Mouse (Mus musculus): ENCODE data around the gene Pbx4. TPM values are rescaled to one million over a fixed set of nuclear protein-coding genes. Genes with fewer than 3 reads are reported as not detected.

Pbx4 gene
- polyA plus RNA-seq, 1 experiment from 2014 or later, result 48.7 TPM

DNA sequence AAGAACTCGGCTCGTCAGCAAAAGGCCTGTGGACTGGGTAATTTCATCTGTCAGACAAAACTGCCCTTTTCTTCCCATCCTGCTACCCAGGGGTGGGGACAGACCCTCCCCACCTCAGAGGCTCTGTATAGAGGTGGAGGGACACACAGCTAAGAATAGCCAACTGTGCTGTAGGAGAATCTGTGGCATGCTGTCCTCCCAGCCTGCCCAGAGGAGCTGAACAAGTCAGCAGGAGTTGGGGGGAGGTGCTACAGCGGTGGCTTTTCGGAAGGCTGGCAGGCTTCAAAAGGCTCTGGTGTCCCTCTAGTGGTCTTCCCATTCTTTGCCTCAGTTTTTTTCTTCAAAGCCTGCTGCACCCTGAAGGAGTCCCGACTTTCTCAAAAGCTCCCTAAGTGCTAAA, 83.5 kb downstream of the Pbx4 start:
- ATAC-seq (replicated peaks; ENCODE audit: low FRiP score) (no peak), DNase-seq (ENCODE audit: low spot score) (no peak)
- Histone ChIP-seq H3K36me3 (ENCODE audit: control insufficient read depth, insufficient read depth, low read length) (peaks cover 12% of the 10 kb centered on the region; the same call in 1 of the 2 replicates), H3K4me2 (ENCODE audit: low read depth, low read length, severe bottlenecking) (no peak overlapping the region), H3K27ac (ENCODE audit: low read depth, low read length) (no peak overlapping the region), H3K9ac (ENCODE audit: low read length) (no peak overlapping the region), H3K4me1 (replicated peaks; ENCODE audit: control insufficient read depth, insufficient read depth, low read length) (no peaks in the 10 kb centered on the region; the same call in 1 of the 2 replicates), H3K9me3 (ENCODE audit: control insufficient read depth, low read length) (no peaks in the 10 kb centered on the region), H3K27me3 (ENCODE audit: control insufficient read depth, insufficient read depth, low read length) (no peaks in the 10 kb centered on the region), H3K4me3 (ENCODE audit: low read depth, low read length) (no peak overlapping the region)
- WGBS, result 45% methylated on average over 5 of the region's 5 CpGs

DNA sequence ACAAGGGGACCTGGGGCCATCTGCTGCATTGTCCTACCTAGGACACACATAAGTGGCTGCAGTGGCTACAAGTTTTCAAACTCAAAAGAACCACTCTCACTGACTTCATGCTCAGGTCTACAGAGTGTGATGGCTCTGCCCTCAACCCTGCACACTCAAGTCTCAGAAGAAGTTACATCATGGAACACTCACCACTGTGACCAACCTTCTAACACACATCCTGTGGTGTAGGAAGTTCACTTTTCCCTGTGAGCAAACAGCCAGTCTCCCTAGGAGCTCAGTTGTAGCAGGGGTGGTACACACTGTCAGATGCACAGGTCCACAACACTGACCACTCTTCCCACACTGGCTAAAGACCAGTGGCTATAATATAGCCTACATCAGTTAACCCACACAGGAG, 86.2 kb downstream of the Pbx4 start:
- DNase-seq (ENCODE audit: low spot score), result no peak
- H3K4me2 ChIP-seq (ENCODE audit: low read depth, low read length, severe bottlenecking), result no peak overlapping the region
- no peaks in the 10 kb centered on the region; the same call in 1 of the 2 replicates for H3K4me1 ChIP-seq (replicated peaks; ENCODE audit: control insufficient read depth, insufficient read depth, low read length)
- no peaks in the 10 kb centered on the region for H3K9me3 ChIP-seq (ENCODE audit: control insufficient read depth, low read length)
- no peak overlapping the region for H3K27ac ChIP-seq (ENCODE audit: low read depth, low read length)
- H3K4me3 ChIP-seq (ENCODE audit: low read depth, low read length), result no peak overlapping the region
- ATAC-seq (replicated peaks; ENCODE audit: low FRiP score), result peak; percentile 14; the same call in 1 of the 2 replicates
- H3K36me3 ChIP-seq (ENCODE audit: control insufficient read depth, insufficient read depth, low read length), result peaks cover 7% of the 10 kb centered on the region; the same call in 1 of the 2 replicates
- H3K9ac ChIP-seq (ENCODE audit: low read length), result no peak overlapping the region
- H3K27me3 ChIP-seq (ENCODE audit: control insufficient read depth, insufficient read depth, low read length), result no peaks in the 10 kb centered on the region

DNA sequence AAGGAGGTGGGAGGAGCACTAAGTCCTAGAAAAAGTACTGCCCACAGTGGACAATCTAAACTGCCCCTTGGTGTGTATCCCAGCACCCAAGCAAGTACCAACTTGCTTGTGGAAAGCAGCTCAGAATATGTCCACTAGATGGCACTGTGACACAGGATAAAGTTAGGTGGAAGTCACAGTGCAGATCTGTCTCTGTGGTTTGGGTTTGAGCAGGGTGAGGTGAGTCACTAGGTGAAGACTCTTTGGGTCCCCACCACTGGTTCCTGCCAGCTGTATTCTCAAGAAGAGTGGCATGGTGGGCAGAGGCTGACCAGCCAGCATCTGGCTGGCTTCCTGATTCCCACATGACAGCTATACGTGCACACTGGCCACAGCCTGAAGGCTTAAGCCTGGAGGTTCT, 86.7 kb downstream of the Pbx4 start:
- H3K4me1 ChIP-seq (replicated peaks; ENCODE audit: control insufficient read depth, insufficient read depth, low read length), result no peaks in the 10 kb centered on the region; the same call in 1 of the 2 replicates
- 78% methylated on average over 1 of the region's 1 CpGs for WGBS
- ATAC-seq (replicated peaks; ENCODE audit: low FRiP score) (peak; percentile 47), DNase-seq (ENCODE audit: low spot score) (peak; percentile 82)
- H3K4me3 ChIP-seq (ENCODE audit: low read depth, low read length), result no peak overlapping the region
- no peaks in the 10 kb centered on the region for H3K27me3 ChIP-seq (ENCODE audit: control insufficient read depth, insufficient read depth, low read length)
- no peak overlapping the region for H3K9ac ChIP-seq (ENCODE audit: low read length)
- no peak overlapping the region for H3K27ac ChIP-seq (ENCODE audit: low read depth, low read length)
- H3K9me3 ChIP-seq (ENCODE audit: control insufficient read depth, low read length), result no peaks in the 10 kb centered on the region
- peaks cover 7% of the 10 kb centered on the region; the same call in 1 of the 2 replicates for H3K36me3 ChIP-seq (ENCODE audit: control insufficient read depth, insufficient read depth, low read length)
- H3K4me2 ChIP-seq (ENCODE audit: low read depth, low read length, severe bottlenecking), result no peak overlapping the region

DNA sequence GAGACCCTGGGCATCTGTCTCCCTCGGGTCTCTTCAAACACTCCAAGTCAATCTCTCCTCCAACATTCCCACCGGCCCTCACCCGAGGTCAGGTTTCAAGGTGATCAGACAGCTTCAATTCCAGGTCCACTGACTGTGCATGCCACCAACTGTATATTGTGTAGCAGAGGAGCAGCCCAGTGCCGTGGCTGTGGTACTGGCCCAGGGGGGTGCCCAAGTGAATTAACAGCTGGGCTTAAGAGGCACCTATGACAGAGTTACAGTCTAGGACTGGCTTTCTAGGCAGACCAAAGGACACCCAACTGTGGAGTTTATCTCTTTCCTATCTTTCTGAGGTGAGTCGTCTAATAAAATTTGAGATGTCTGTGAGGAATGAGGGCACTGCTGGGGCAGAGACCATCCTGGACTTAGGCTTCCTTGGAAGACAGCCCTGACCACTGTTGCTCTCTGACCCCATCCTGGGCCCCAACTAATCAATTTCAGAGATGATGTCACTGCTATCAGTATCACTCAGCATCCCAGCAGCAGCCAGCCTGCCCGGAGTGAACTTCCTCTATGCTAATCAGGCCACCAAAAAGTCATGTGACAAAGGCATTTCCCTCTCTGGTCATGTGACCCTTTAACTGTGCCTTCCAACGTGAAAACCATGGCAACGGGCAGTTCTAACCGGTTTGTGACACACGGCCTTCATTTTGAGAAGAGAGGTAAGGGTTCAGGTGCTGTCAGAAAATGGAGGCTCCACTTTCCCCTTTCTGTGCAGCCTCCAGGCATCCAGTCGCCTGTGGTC, 87.8 kb downstream of the Pbx4 start:
- no peaks in the 10 kb centered on the region; the same call in 1 of the 2 replicates for H3K4me1 ChIP-seq (replicated peaks; ENCODE audit: control insufficient read depth, insufficient read depth, low read length)
- H3K9ac ChIP-seq (ENCODE audit: low read length), result no peak overlapping the region
- peaks cover 5% of the 10 kb centered on the region; the same call in 1 of the 2 replicates for H3K36me3 ChIP-seq (ENCODE audit: control insufficient read depth, insufficient read depth, low read length)
- whole genome bisulfite sequencing, result 60% methylated on average over 11 of the region's 11 CpGs
- no peaks in the 10 kb centered on the region for H3K9me3 ChIP-seq (ENCODE audit: control insufficient read depth, low read length)
- H3K27ac ChIP-seq (ENCODE audit: low read depth, low read length), result peak overlapping the region; percentile 58; the same call in 1 of the 2 replicates
- no peak for DNase-seq (ENCODE audit: low spot score)
- peak; percentile 53 for ATAC-seq (replicated peaks; ENCODE audit: low FRiP score)
- H3K4me3 ChIP-seq (ENCODE audit: low read depth, low read length), result no peak overlapping the region
- no peaks in the 10 kb centered on the region for H3K27me3 ChIP-seq (ENCODE audit: control insufficient read depth, insufficient read depth, low read length)
- H3K4me2 ChIP-seq (ENCODE audit: low read depth, low read length, severe bottlenecking), result no peak overlapping the region

DNA sequence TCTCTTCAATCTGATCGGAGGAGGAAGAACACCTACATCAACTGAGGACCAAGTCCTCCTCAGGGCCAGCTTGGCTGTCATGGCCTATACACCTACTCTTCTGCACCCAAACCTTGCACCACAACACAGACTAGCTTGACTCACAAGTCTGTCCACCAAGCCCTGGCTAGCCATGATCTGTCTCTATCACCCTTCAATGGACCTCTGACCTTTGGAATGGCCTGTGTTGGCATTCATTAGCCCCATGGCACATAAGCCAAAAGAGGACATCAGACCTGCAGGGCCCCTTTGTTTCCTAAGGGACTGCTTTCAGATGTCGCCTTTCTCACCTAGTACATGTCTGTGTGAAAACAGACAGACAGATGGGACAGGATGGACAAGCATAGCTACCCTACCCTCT, 88.8 kb downstream of the Pbx4 start:
- no peak overlapping the region for H3K27ac ChIP-seq (ENCODE audit: low read depth, low read length)
- H3K9ac ChIP-seq (ENCODE audit: low read length), result no peak overlapping the region
- WGBS, result 96% methylated on average over 2 of the region's 2 CpGs
- H3K9me3 ChIP-seq (ENCODE audit: control insufficient read depth, low read length), result no peaks in the 10 kb centered on the region
- DNase-seq (ENCODE audit: low spot score) (no peak), ATAC-seq (replicated peaks; ENCODE audit: low FRiP score) (no peak)
- no peaks in the 10 kb centered on the region; the same call in 1 of the 2 replicates for H3K4me1 ChIP-seq (replicated peaks; ENCODE audit: control insufficient read depth, insufficient read depth, low read length)
- peaks cover 4% of the 10 kb centered on the region; the same call in 1 of the 2 replicates for H3K36me3 ChIP-seq (ENCODE audit: control insufficient read depth, insufficient read depth, low read length)
- H3K4me3 ChIP-seq (ENCODE audit: low read depth, low read length), result no peak overlapping the region
- no peaks in the 10 kb centered on the region for H3K27me3 ChIP-seq (ENCODE audit: control insufficient read depth, insufficient read depth, low read length)
- H3K4me2 ChIP-seq (ENCODE audit: low read depth, low read length, severe bottlenecking), result no peak overlapping the region

Other genes with a start within 250 kb of the Pbx4 start
- 35.6 and 37.7 TPM in 2 replicates for gene Zfp868, start 206.9 kb upstream of the Pbx4 start, polyA plus RNA-seq (2014; fragmentation: Nextera tagmentation; extraction: Ambion mirVana)
- 2.8 and 3.0 TPM in 2 replicates for gene Zfp964, start 178.0 kb upstream of the Pbx4 start, polyA plus RNA-seq (2014; fragmentation: Nextera tagmentation; extraction: Ambion mirVana)
- gene Zfp869, start 121.8 kb upstream of the Pbx4 start, polyA plus RNA-seq (2014; fragmentation: Nextera tagmentation; extraction: Ambion mirVana), result 31.6 and 37.8 TPM in 2 replicates
- 5.8 and 8.2 TPM in 2 replicates for gene Zfp963, start 82.5 kb upstream of the Pbx4 start, polyA plus RNA-seq (2014; fragmentation: Nextera tagmentation; extraction: Ambion mirVana)
- 0.68 and 0.91 TPM in 2 replicates for gene Gm20422, start 57.6 kb upstream of the Pbx4 start, polyA plus RNA-seq (2014; fragmentation: Nextera tagmentation; extraction: Ambion mirVana)
- 53.6 and 58.4 TPM in 2 replicates for gene Atp13a1, start 41.3 kb upstream of the Pbx4 start, polyA plus RNA-seq (2014; fragmentation: Nextera tagmentation; extraction: Ambion mirVana)
- 45.0 and 45.8 TPM in 2 replicates for gene Zfp866, start 41.3 kb upstream of the Pbx4 start, polyA plus RNA-seq (2014; fragmentation: Nextera tagmentation; extraction: Ambion mirVana)
- 9.9 and 11.0 TPM in 2 replicates for gene Gmip, start 23.8 kb upstream of the Pbx4 start, polyA plus RNA-seq (2014; fragmentation: Nextera tagmentation; extraction: Ambion mirVana)
- gene Lpar2, start 10.1 kb upstream of the Pbx4 start, polyA plus RNA-seq (2014; fragmentation: Nextera tagmentation; extraction: Ambion mirVana), result 1.1 and 1.3 TPM in 2 replicates
- gene Cilp2, start 55.2 kb downstream of the Pbx4 start, polyA plus RNA-seq (2014; fragmentation: Nextera tagmentation; extraction: Ambion mirVana), result 0.20 and 0.35 TPM in 2 replicates
- 5.2 and 6.0 TPM in 2 replicates for gene Tssk6, start 69.7 kb downstream of the Pbx4 start, polyA plus RNA-seq (2014; fragmentation: Nextera tagmentation; extraction: Ambion mirVana)
- gene Ndufa13, start 70.1 kb downstream of the Pbx4 start, polyA plus RNA-seq (2014; fragmentation: Nextera tagmentation; extraction: Ambion mirVana), result 153 and 155 TPM in 2 replicates
- 4.0 and 4.4 TPM in 2 replicates for gene Yjefn3, start 70.2 kb downstream of the Pbx4 start, polyA plus RNA-seq (2014; fragmentation: Nextera tagmentation; extraction: Ambion mirVana)
- 81.7 and 88.6 TPM in 2 replicates for gene Gatad2a, start 163.9 kb downstream of the Pbx4 start, polyA plus RNA-seq (2014; fragmentation: Nextera tagmentation; extraction: Ambion mirVana)
- 53.8 and 56.4 TPM in 2 replicates for gene Mau2, start 210.2 kb downstream of the Pbx4 start, polyA plus RNA-seq (2014; fragmentation: Nextera tagmentation; extraction: Ambion mirVana)
- gene Sugp1, start 210.3 kb downstream of the Pbx4 start, polyA plus RNA-seq (2014; fragmentation: Nextera tagmentation; extraction: Ambion mirVana), result 44.6 and 45.4 TPM in 2 replicates
- 0.76 and 1.3 TPM in 2 replicates for gene Tm6sf2, start 240.4 kb downstream of the Pbx4 start, polyA plus RNA-seq (2014; fragmentation: Nextera tagmentation; extraction: Ambion mirVana)

All from forebrain, embryonic 11.5 days (tissue).